Comparison of ENCODE assay signal across 23 mouse cellular contexts in genomic region chr5:150773083-150773482, GRCm38 (mm10).
DNase-seq lines count a peak whose midpoint lies in the region; ATAC-seq and TF ChIP-seq lines count a peak whose summit lies in the region.
"Had no signal": no experiment of that assay in that cellular context is flagged by ENCODE, and none has a peak within 500 bp of the region (broad histone marks: within the 10 kb centered on the region; RNA-seq: fewer than 3 reads in every experiment).

No protein-coding gene starts in this region.

- ATAC-seq in hindbrain, embryonic 13.5 days (ENCODE audit: low FRiP score): no peak
- no peak for ATAC-seq in hindbrain, embryonic 12.5 days (ENCODE audit: low FRiP score)
- ATAC-seq in kidney, embryonic 16.5 days (ENCODE audit: low FRiP score, low TSS enrichment): peak; percentile 64; the same call in 1 of the 2 replicates
- ATAC-seq in midbrain, embryonic 11.5 days (ENCODE audit: low FRiP score): no peak
- no peak for ATAC-seq in midbrain, postnatal 0 days (ENCODE audit: low FRiP score)
- ATAC-seq in neural tube, embryonic 14.5 days (ENCODE audit: low read depth): no peak
- no peak for ATAC-seq in neural tube, embryonic 15.5 days (ENCODE audit: low FRiP score)
- ATAC-seq: forebrain, embryonic 13.5 days; forebrain, embryonic 16.5 days; Patski had no signal

- peak overlapping the region; percentile 60 for H3K27ac ChIP-seq in hindbrain, embryonic 13.5 days
- H3K27ac ChIP-seq in hindbrain, embryonic 12.5 days: no peak overlapping the region
- peak overlapping the region; percentile 56 for H3K27ac ChIP-seq in kidney, embryonic 16.5 days (ENCODE audit: low read length)
- H3K27ac ChIP-seq in midbrain, embryonic 11.5 days (ENCODE audit: low read depth, low read length): no peak overlapping the region
- H3K27ac ChIP-seq in midbrain, postnatal 0 days (ENCODE audit: low read depth, low read length): no peak overlapping the region
- H3K27ac ChIP-seq in neural tube, embryonic 14.5 days (ENCODE audit: low read depth, low read length): 0 out of 2 replicates have a peak overlapping the region, but pooled peaks have one; percentile 6
- H3K27ac ChIP-seq in neural tube, embryonic 15.5 days (replicated peaks): no peak overlapping the region; the same call in 1 of the 2 replicates
- H3K27ac ChIP-seq: forebrain, embryonic 13.5 days; gastrocnemius, adult 2 months; hindbrain, embryonic 14.5 days had no signal

- no peak overlapping the region for H3K4me3 ChIP-seq in hindbrain, embryonic 13.5 days
- no peak overlapping the region for H3K4me3 ChIP-seq in hindbrain, embryonic 12.5 days
- H3K4me3 ChIP-seq in kidney, embryonic 16.5 days (ENCODE audit: low read length): no peak overlapping the region
- H3K4me3 ChIP-seq in midbrain, embryonic 11.5 days (ENCODE audit: low read depth, low read length): no peak overlapping the region
- H3K4me3 ChIP-seq in midbrain, postnatal 0 days (ENCODE audit: low read depth, low read length): no peak overlapping the region
- no peak overlapping the region for H3K4me3 ChIP-seq in neural tube, embryonic 14.5 days (ENCODE audit: low read depth, low read length)
- H3K4me3 ChIP-seq in neural tube, embryonic 15.5 days (replicated peaks): no peak overlapping the region
- H3K4me3 ChIP-seq: forebrain, embryonic 10.5 days; forebrain, embryonic 13.5 days; gastrocnemius, adult 2 months had no signal

- no peaks in the 10 kb centered on the region for H3K9me3 ChIP-seq in hindbrain, embryonic 13.5 days
- H3K9me3 ChIP-seq in hindbrain, embryonic 12.5 days (replicated peaks): no peaks in the 10 kb centered on the region
- no peaks in the 10 kb centered on the region for H3K9me3 ChIP-seq in kidney, embryonic 16.5 days (ENCODE audit: low read length)
- H3K9me3 ChIP-seq in midbrain, embryonic 11.5 days (ENCODE audit: control insufficient read depth, low read length): no peaks in the 10 kb centered on the region
- no peaks in the 10 kb centered on the region for H3K9me3 ChIP-seq in midbrain, postnatal 0 days (ENCODE audit: low read length)
- H3K9me3 ChIP-seq in neural tube, embryonic 14.5 days (ENCODE audit: control insufficient read depth, low read length): no peaks in the 10 kb centered on the region
- no peaks in the 10 kb centered on the region for H3K9me3 ChIP-seq in neural tube, embryonic 15.5 days (replicated peaks)
- H3K9me3 ChIP-seq: forebrain, embryonic 10.5 days; forebrain, embryonic 13.5 days; G1E had no signal

- peaks cover 22% of the 10 kb centered on the region for H3K36me3 ChIP-seq in hindbrain, embryonic 13.5 days
- peaks cover 14% of the 10 kb centered on the region for H3K36me3 ChIP-seq in hindbrain, embryonic 12.5 days
- peaks cover 11% of the 10 kb centered on the region; the same call in 1 of the 2 replicates for H3K36me3 ChIP-seq in kidney, embryonic 16.5 days (ENCODE audit: insufficient read depth, low read length)
- peaks cover 2% of the 10 kb centered on the region; the same call in 1 of the 2 replicates for H3K36me3 ChIP-seq in midbrain, embryonic 11.5 days (ENCODE audit: control insufficient read depth, insufficient read depth, low read length)
- H3K36me3 ChIP-seq in midbrain, postnatal 0 days (ENCODE audit: insufficient read depth, low read length): peaks cover 11% of the 10 kb centered on the region; the same call in 1 of the 2 replicates
- H3K36me3 ChIP-seq in neural tube, embryonic 14.5 days (ENCODE audit: control insufficient read depth, insufficient read depth, low read length): peaks cover 7% of the 10 kb centered on the region; the same call in 1 of the 2 replicates
- H3K36me3 ChIP-seq in neural tube, embryonic 15.5 days: peaks cover 7% of the 10 kb centered on the region

- no peak overlapping the region for H3K4me2 ChIP-seq in hindbrain, embryonic 13.5 days
- no peak overlapping the region for H3K4me2 ChIP-seq in hindbrain, embryonic 12.5 days (replicated peaks)
- no peak overlapping the region for H3K4me2 ChIP-seq in kidney, embryonic 16.5 days (replicated peaks; ENCODE audit: low read depth, low read length)
- no peak overlapping the region for H3K4me2 ChIP-seq in midbrain, embryonic 11.5 days
- no peak overlapping the region for H3K4me2 ChIP-seq in midbrain, postnatal 0 days (ENCODE audit: low read depth, low read length, poor library complexity, severe bottlenecking)
- no peak overlapping the region for H3K4me2 ChIP-seq in neural tube, embryonic 14.5 days (ENCODE audit: low read depth, low read length)
- H3K4me2 ChIP-seq in neural tube, embryonic 15.5 days: no peak overlapping the region
- H3K4me2 ChIP-seq: forebrain, embryonic 13.5 days; heart, embryonic 11.5 days; hindbrain, embryonic 14.5 days had no signal

- no peaks in the 10 kb centered on the region for H3K27me3 ChIP-seq in hindbrain, embryonic 13.5 days
- H3K27me3 ChIP-seq in hindbrain, embryonic 12.5 days: no peaks in the 10 kb centered on the region
- H3K27me3 ChIP-seq in kidney, embryonic 16.5 days (ENCODE audit: insufficient read depth, low read length): no peaks in the 10 kb centered on the region
- H3K27me3 ChIP-seq in midbrain, embryonic 11.5 days (ENCODE audit: control insufficient read depth, insufficient read depth, low read length): no peaks in the 10 kb centered on the region
- no peaks in the 10 kb centered on the region for H3K27me3 ChIP-seq in midbrain, postnatal 0 days (ENCODE audit: insufficient read depth, low read length)
- no peaks in the 10 kb centered on the region for H3K27me3 ChIP-seq in neural tube, embryonic 14.5 days (ENCODE audit: control insufficient read depth, insufficient read depth, low read length)
- H3K27me3 ChIP-seq in neural tube, embryonic 15.5 days (replicated peaks): no peaks in the 10 kb centered on the region
- H3K27me3 ChIP-seq: forebrain, embryonic 13.5 days; Patski had no signal

- no peak for DNase-seq in kidney, postnatal 4 days
- peak; percentile 75 for DNase-seq in midbrain, embryonic 11.5 days (ENCODE audit: low spot score, missing footprints)
- no peak for DNase-seq in midbrain, postnatal 0 days (ENCODE audit: low spot score)
- DNase-seq: adrenal gland, postnatal 10 days; adrenal gland, postnatal 36 days; cerebellum, adult 18-20 months; cerebellum, adult 9-10 months; cerebellum, postnatal 14 days; gastrocnemius, adult 2 months; gastrocnemius, postnatal 14 days; heart, adult 11 months had no signal

- H3K4me1 ChIP-seq in hindbrain, embryonic 13.5 days (replicated peaks): peaks cover 16% of the 10 kb centered on the region
- H3K4me1 ChIP-seq in hindbrain, embryonic 12.5 days: peaks cover 9% of the 10 kb centered on the region
- peaks cover 30% of the 10 kb centered on the region for H3K4me1 ChIP-seq in kidney, embryonic 16.5 days (ENCODE audit: insufficient read depth, low read length)
- H3K4me1 ChIP-seq in midbrain, embryonic 11.5 days (ENCODE audit: control insufficient read depth, insufficient read depth, low read length): 0 out of 2 replicates have a peak, but pooled peaks cover 3% of the 10 kb centered on the region
- no peaks in the 10 kb centered on the region for H3K4me1 ChIP-seq in midbrain, postnatal 0 days (ENCODE audit: insufficient read depth, low read length)
- peaks cover 6% of the 10 kb centered on the region; the same call in 1 of the 2 replicates for H3K4me1 ChIP-seq in neural tube, embryonic 14.5 days (ENCODE audit: control insufficient read depth, insufficient read depth, low read length)
- H3K4me1 ChIP-seq in neural tube, embryonic 15.5 days: peaks cover 19% of the 10 kb centered on the region

- no peak overlapping the region for H3K9ac ChIP-seq in hindbrain, embryonic 13.5 days
- H3K9ac ChIP-seq in hindbrain, embryonic 12.5 days: no peak overlapping the region
- no peak overlapping the region for H3K9ac ChIP-seq in kidney, embryonic 16.5 days (replicated peaks; ENCODE audit: low read length)
- H3K9ac ChIP-seq in midbrain, embryonic 11.5 days (ENCODE audit: low read length): no peak overlapping the region
- H3K9ac ChIP-seq in midbrain, postnatal 0 days (replicated peaks; ENCODE audit: low read length, poor library complexity, severe bottlenecking): no peak overlapping the region
- H3K9ac ChIP-seq in neural tube, embryonic 14.5 days (replicated peaks; ENCODE audit: low read depth, low read length): no peak overlapping the region
- no peak overlapping the region for H3K9ac ChIP-seq in neural tube, embryonic 15.5 days (replicated peaks)
- H3K9ac ChIP-seq: forebrain, embryonic 13.5 days; hindbrain, embryonic 14.5 days had no signal

- no peak for TF ChIP-seq CTCF in midbrain, postnatal 0 days (IDR thresholded peaks at IDR 0.05)

Comparison
In these comparisons a context has a peak if more than half of its experiments do, and no peak if none do; other contexts are left out.
1. H3K27ac ChIP-seq: peak in hindbrain, embryonic 13.5 days (single experiment), kidney, embryonic 16.5 days (single experiment) and neural tube, embryonic 14.5 days (single experiment); none in hindbrain, embryonic 12.5 days (single experiment), midbrain, embryonic 11.5 days (single experiment), midbrain, postnatal 0 days (single experiment) and neural tube, embryonic 15.5 days (single experiment).